Mouse (Mus musculus): ENCODE measurements around the gene Rnf123.

DNA sequence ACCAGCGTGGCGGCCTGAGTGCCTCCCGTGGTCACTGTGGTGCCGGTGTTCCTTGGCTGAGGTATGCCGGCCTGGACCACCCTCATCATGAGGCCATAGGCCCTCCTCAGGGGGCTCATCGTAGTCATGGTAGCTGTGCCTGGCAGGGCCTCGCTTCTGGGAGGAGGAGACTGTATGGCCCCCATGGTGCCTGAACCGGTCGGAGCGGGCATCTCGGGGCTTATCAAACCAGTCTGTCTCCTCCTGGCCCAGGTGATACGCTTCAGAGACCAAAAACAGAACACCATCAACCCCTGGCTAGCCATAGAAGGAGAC is 22.4 kb upstream of the Rnf123 start:
- TF ChIP-seq POLR2A (IDR thresholded peaks at IDR 0.05; ENCODE audit: borderline replicate concordance, control insufficient read depth, low read depth, low read length), result no peak
- no peak for TF ChIP-seq CTCF (IDR thresholded peaks at IDR 0.05; ENCODE audit: control insufficient read depth, insufficient read depth, low read length)

All from bone marrow, adult 2 months (tissue).